Mouse (Mus musculus): ENCODE data around the gene Llgl2. TPM values are rescaled to one million over a fixed set of nuclear protein-coding genes. Genes with fewer than 3 reads are reported as not detected.

Gene Llgl2
- polyA plus RNA-seq, 1 experiment from 2014 or later = 4.9 TPM

DNA sequence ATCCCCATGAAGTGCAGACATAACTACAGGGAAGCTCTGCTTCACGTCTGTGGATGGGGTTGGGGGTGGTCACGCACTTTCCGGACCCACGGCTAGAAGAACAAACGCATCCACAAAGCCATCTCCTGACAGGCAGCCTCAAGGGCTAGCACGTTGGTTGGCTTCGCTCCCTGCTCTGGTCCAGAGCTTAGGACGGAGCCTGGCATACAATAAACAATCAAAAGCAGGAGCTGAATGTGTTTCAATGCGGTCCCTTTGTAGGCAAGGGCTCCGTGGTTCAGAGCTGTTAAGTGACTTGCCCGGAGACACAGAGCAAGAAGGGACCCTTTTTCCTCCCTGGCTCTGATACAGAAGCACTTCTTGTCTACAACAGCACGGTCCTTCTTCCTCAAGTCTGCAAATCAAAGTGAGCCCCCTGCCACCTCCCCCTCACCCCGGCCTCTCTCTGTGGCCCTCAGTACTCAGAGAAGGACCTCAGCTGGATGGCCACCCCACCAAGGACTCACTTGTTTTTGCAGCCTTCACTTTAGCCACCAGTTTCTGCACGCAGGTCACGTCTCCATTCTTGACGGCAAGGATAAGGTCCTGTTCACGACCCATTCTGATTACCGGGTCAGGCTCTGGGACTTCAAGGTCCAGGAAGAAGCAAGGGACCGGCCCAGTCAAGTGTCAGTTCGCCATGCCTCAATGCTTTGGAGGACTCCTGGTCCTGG is 12.3 kb upstream of the Llgl2 start:
- 81% methylated on average over 20 of the region's 20 CpGs for WGBS
- no peaks in the 10 kb centered on the region for H3K9me3 ChIP-seq (replicated peaks; ENCODE audit: control insufficient read depth, low read length)
- no peaks in the 10 kb centered on the region for H3K27me3 ChIP-seq (ENCODE audit: control insufficient read depth, insufficient read depth, low read length)
- ATAC-seq (replicated peaks; ENCODE audit: insufficient number of reproducible peaks, low FRiP score, low TSS enrichment, low read depth) (no peak), DNase-seq (ENCODE audit: low spot score) (no peak)
- peak overlapping the region; percentile 93 for H3K4me2 ChIP-seq (ENCODE audit: low read depth, low read length)
- H3K4me1 ChIP-seq (ENCODE audit: control insufficient read depth, insufficient read depth, low read length) = peaks cover 8% of the 10 kb centered on the region
- no peak overlapping the region for H3K9ac ChIP-seq (replicated peaks; ENCODE audit: low read length)
- H3K27ac ChIP-seq (replicated peaks; ENCODE audit: low read depth, low read length) = no peak overlapping the region
- peaks cover 7% of the 10 kb centered on the region for H3K36me3 ChIP-seq (replicated peaks; ENCODE audit: control insufficient read depth, insufficient read depth, low read depth, low read length)
- H3K4me3 ChIP-seq (ENCODE audit: low read depth, low read length) = no peak overlapping the region; the same call in 1 of the 2 replicates

DNA sequence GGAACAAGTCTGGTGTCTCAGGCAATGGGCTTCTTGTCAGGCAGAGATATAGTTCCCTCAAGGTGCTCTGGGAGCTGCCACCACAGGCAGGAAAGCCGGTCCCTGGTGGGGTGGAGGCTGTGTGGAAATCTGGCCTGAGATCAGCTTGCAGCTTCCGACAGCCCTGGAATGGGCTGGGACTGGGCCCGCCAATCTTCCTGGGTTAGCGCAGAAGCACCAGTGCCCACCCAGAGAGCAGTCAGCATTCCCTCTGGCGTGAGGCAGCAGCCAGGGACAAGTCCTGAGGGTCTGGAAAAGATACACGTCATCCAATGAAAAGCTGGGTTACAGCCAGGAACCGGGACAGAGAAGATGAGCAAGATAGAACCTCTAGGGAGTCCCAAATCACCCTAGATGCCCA is 11.8 kb upstream of the Llgl2 start:
- ATAC-seq (replicated peaks; ENCODE audit: insufficient number of reproducible peaks, low FRiP score, low TSS enrichment, low read depth) = no peak
- Histone ChIP-seq H3K9ac (replicated peaks; ENCODE audit: low read length) (peak overlapping the region; percentile 89), H3K4me3 (ENCODE audit: low read depth, low read length) (peak overlapping the region; percentile 96), H3K27ac (replicated peaks; ENCODE audit: low read depth, low read length) (no peak overlapping the region), H3K4me1 (ENCODE audit: control insufficient read depth, insufficient read depth, low read length) (peaks cover 8% of the 10 kb centered on the region), H3K4me2 (ENCODE audit: low read depth, low read length) (peak overlapping the region; percentile 93), H3K9me3 (replicated peaks; ENCODE audit: control insufficient read depth, low read length) (no peaks in the 10 kb centered on the region), H3K36me3 (replicated peaks; ENCODE audit: control insufficient read depth, insufficient read depth, low read depth, low read length) (peaks cover 3% of the 10 kb centered on the region), H3K27me3 (ENCODE audit: control insufficient read depth, insufficient read depth, low read length) (no peaks in the 10 kb centered on the region)
- WGBS = 42% methylated on average over 7 of the region's 7 CpGs
- no peak for DNase-seq (ENCODE audit: low spot score)

DNA sequence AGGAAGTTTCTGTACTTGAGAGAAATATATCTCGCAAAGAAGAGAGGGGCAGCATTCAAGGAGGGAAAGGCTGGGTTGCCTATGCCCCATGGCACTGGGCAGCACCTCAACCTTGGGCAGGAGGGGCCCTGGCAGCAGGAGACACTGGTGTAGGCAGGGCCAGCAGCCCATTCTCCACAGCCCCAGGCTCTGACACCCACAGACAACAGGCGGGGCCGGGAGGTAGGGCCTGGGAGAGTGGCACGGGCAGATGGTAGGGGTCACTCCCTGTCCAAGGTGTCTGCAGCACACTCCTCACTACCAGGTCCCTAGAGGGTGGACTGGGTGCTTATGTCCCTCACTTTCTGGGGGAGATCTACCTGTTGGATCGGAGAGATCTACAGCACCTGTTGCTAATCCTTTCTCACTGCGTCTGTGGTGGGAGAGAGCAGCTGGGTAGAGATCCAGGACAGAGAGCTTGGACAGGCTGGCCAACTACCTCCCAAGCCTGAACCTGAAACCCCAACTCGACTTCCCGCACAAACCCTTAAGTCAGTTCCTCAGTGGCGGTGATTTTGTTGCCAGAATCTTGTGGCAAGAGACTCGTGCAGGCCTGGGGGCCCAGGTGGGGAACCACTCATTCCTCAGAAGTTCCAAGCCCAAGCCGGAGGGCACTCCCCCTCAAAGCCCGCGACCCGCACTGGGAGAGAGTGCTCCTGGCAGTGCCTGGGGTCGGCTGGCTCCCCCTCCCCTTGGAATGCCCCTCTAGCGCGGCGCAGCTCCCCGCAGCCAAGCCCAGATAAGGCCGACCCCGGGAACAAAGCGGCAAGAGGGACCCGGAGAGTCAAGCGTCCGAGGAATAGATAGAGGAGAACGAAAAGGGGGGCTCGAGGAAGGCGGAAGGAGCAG is 11.1 kb upstream of the Llgl2 start:
- peak overlapping the region; percentile 89 for H3K9ac ChIP-seq (replicated peaks; ENCODE audit: low read length)
- DNase-seq (ENCODE audit: low spot score) = peak; percentile 56
- peak overlapping the region; percentile 96 for H3K4me3 ChIP-seq (ENCODE audit: low read depth, low read length)
- 3% methylated on average over 24 of the region's 28 CpGs for WGBS
- peak; percentile 16; the same call in 1 of the 2 replicates for ATAC-seq (replicated peaks; ENCODE audit: insufficient number of reproducible peaks, low FRiP score, low TSS enrichment, low read depth)
- H3K36me3 ChIP-seq (replicated peaks; ENCODE audit: control insufficient read depth, insufficient read depth, low read depth, low read length) = no peaks in the 10 kb centered on the region; the same call in 1 of the 2 replicates
- no peaks in the 10 kb centered on the region for H3K27me3 ChIP-seq (ENCODE audit: control insufficient read depth, insufficient read depth, low read length)
- no peaks in the 10 kb centered on the region for H3K9me3 ChIP-seq (replicated peaks; ENCODE audit: control insufficient read depth, low read length)
- peak overlapping the region; percentile 64 for H3K27ac ChIP-seq (replicated peaks; ENCODE audit: low read depth, low read length)
- peaks cover 8% of the 10 kb centered on the region for H3K4me1 ChIP-seq (ENCODE audit: control insufficient read depth, insufficient read depth, low read length)
- peak overlapping the region; percentile 93 for H3K4me2 ChIP-seq (ENCODE audit: low read depth, low read length)

DNA sequence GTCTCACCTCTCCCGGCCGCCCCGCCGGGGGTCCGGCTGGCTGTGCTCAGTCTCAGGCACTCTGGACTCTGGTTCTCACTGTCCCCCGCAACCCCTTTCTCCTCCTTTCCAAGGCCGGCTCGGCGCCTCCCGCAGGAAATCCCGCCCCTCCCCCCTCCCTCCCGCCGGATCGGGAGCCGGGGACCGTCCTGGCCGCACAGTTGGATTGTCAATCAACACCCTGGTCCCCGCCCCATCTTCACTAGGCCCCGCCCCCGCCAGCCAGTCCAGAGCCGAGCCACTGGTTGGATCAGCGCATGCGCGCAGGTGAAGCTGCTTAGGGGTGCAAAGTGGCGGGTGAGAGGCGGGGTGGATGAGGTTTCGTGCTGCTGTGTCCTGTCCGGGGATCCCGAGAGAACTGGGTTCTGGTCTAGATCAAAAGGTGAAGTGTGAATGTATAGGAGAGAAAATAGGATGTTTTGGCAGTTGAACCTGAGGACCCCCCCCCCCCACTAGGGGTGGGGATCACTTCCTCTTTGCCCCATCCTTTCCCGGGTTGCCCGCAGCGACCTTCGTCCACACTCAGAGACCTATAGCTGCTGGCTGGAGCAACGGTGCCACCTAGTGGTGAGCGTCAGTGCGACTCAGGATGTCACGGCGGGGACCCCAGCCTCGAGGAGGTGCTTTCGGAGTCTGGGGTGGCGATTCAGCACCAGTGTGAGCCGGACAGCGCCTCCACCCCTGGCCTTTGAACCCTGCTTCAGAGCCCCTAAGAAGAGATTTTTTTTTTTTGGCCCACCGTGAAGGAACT is 10.1 kb upstream of the Llgl2 start, which contains the start of gene Caskin2:
Gene Caskin2 (minus strand): TSS at position 133 of the 790 bp plus-strand sequence.
- Histone ChIP-seq H3K9ac (replicated peaks; ENCODE audit: low read length) (peak within 1 kb of the TSS; percentile 89), H3K9me3 (replicated peaks; ENCODE audit: control insufficient read depth, low read length) (no peaks in the 10 kb centered on the region), H3K4me3 (ENCODE audit: low read depth, low read length) (peak within 1 kb of the TSS; percentile 96), H3K4me1 (ENCODE audit: control insufficient read depth, insufficient read depth, low read length) (peaks cover 7% of the 10 kb centered on the region), H3K36me3 (replicated peaks; ENCODE audit: control insufficient read depth, insufficient read depth, low read depth, low read length) (no peaks in the 10 kb centered on the region; the same call in 1 of the 2 replicates), H3K27ac (replicated peaks; ENCODE audit: low read depth, low read length) (peak within 1 kb of the TSS; percentile 64), H3K27me3 (ENCODE audit: control insufficient read depth, insufficient read depth, low read length) (no peaks in the 10 kb centered on the region), H3K4me2 (ENCODE audit: low read depth, low read length) (peak within 1 kb of the TSS; percentile 93)
- WGBS = under 1% methylated on average over 43 of the region's 44 CpGs
- peak; percentile 88 for ATAC-seq (replicated peaks; ENCODE audit: insufficient number of reproducible peaks, low FRiP score, low TSS enrichment, low read depth)
- DNase-seq (ENCODE audit: low spot score) = peak; percentile 98

- ATAC-seq (replicated peaks; ENCODE audit: insufficient number of reproducible peaks, low FRiP score, low TSS enrichment, low read depth) (peak; percentile 46; the same call in 1 of the 2 replicates), DNase-seq (ENCODE audit: low spot score) (peak; percentile 82)
- Histone ChIP-seq H3K4me3 (ENCODE audit: low read depth, low read length) (peak within 1 kb of the TSS; percentile 96), H3K27me3 (ENCODE audit: control insufficient read depth, insufficient read depth, low read length) (no peaks in the 10 kb centered on the region), H3K9ac (replicated peaks; ENCODE audit: low read length) (peak within 1 kb of the TSS; percentile 81), H3K36me3 (replicated peaks; ENCODE audit: control insufficient read depth, insufficient read depth, low read depth, low read length) (peaks cover under 1% of the 10 kb centered on the region; the same call in 1 of the 2 replicates), H3K27ac (replicated peaks; ENCODE audit: low read depth, low read length) (peak within 1 kb of the TSS; percentile 41), H3K9me3 (replicated peaks; ENCODE audit: control insufficient read depth, low read length) (no peaks in the 10 kb centered on the region), H3K4me1 (ENCODE audit: control insufficient read depth, insufficient read depth, low read length) (peaks cover 5% of the 10 kb centered on the region; the same call in 1 of the 2 replicates), H3K4me2 (ENCODE audit: low read depth, low read length) (peak within 1 kb of the TSS; percentile 93)
- WGBS = under 1% methylated on average over 82 of the region's 84 CpGs
These were observed 9.0 kb upstream of the Llgl2 start, which contains the start of gene Tsen54 for GRCm38 (mm10) chr11:115814605-115815450. TSS of gene Tsen54 (plus strand) at chr11:115814724.

GRCm38 (mm10) chr11:115817331-115817730 is 6.5 kb upstream of the Llgl2 start:
- H3K36me3 ChIP-seq (replicated peaks; ENCODE audit: control insufficient read depth, insufficient read depth, low read depth, low read length) = peaks cover 6% of the 10 kb centered on the region; the same call in 1 of the 2 replicates

More at GRCm38 (mm10) chr11:115817331-115817730, 6.5 kb upstream of the Llgl2 start:
- Histone ChIP-seq H3K9me3 (replicated peaks; ENCODE audit: control insufficient read depth, low read length) (no peaks in the 10 kb centered on the region), H3K4me1 (ENCODE audit: control insufficient read depth, insufficient read depth, low read length) (peaks cover 2% of the 10 kb centered on the region; the same call in 1 of the 2 replicates), H3K9ac (replicated peaks; ENCODE audit: low read length) (no peak overlapping the region), H3K4me2 (ENCODE audit: low read depth, low read length) (no peak overlapping the region), H3K4me3 (ENCODE audit: low read depth, low read length) (no peak overlapping the region), H3K27me3 (ENCODE audit: control insufficient read depth, insufficient read depth, low read length) (no peaks in the 10 kb centered on the region), H3K27ac (replicated peaks; ENCODE audit: low read depth, low read length) (no peak overlapping the region)
- DNase-seq (ENCODE audit: low spot score) (no peak), ATAC-seq (replicated peaks; ENCODE audit: insufficient number of reproducible peaks, low FRiP score, low TSS enrichment, low read depth) (no peak)
- 90% methylated on average over 5 of the region's 5 CpGs for WGBS

Data from embryonic facial prominence, embryonic 11.5 days (tissue).